Mouse (Mus musculus) embryonic facial prominence, embryonic 12.5 days (tissue): ENCODE results near the gene Dclk2. TPM values are rescaled to one million over a fixed set of nuclear protein-coding genes. Genes with fewer than 3 reads are reported as not detected.

Source experiments
- ATAC-seq: fragments of 200-750 bp; cut with Nextera tagmentation; 2 replicates; pipeline ENCODE4 v1.8.0; 2017; ENCODE audit not compliant: insufficient number of reproducible peaks, insufficient read depth, low FRiP score, low TSS enrichment
- H3K27ac ChIP-seq: fragments of 300-500 bp; sonication (generic); 2 replicates; pipeline ENCODE4 v1.5.1; 2016; ENCODE audit warnings: mild to moderate bottlenecking
- H3K27me3 ChIP-seq: fragments of 300-500 bp; sonication (generic); 2 replicates; pipeline ENCODE4 v1.6.1; 2016; ENCODE audit warnings: mild to moderate bottlenecking, moderate library complexity
- H3K36me3 ChIP-seq: fragments of 300-500 bp; sonication (generic); 2 replicates; pipeline ENCODE4 v1.6.1; 2016; ENCODE audit warnings: mild to moderate bottlenecking
- H3K4me1 ChIP-seq: fragments of 300-500 bp; sonication (generic); 2 replicates; pipeline ENCODE4 v1.6.1; 2016
- H3K4me2 ChIP-seq: fragments of 300-500 bp; sonication (generic); replicated peaks from 2 replicates; pipeline ENCODE4 v1.6.1; 2016; ENCODE audit warnings: mild to moderate bottlenecking, moderate library complexity
- H3K4me3 ChIP-seq: fragments of 300-500 bp; sonication (generic); 2 replicates; pipeline ENCODE4 v1.5.1; 2016; ENCODE audit warnings: mild to moderate bottlenecking
- H3K9ac ChIP-seq: fragments of 300-500 bp; sonication (generic); 2 replicates; pipeline ENCODE4 v1.6.1; 2016; ENCODE audit warnings: mild to moderate bottlenecking, moderate library complexity
- H3K9me3 ChIP-seq: fragments of 300-500 bp; sonication (generic); 2 replicates; pipeline ENCODE4 v1.6.1; 2016; ENCODE audit warnings: mild to moderate bottlenecking, moderate library complexity
- WGBS: fragments of 180-500 bp; shearing (Covaris S2); methylation state at CpG from one replicate; pipeline ENCODE4 v1.1.7; 2016; 5-methylcytosine and 5-hydroxymethylcytosine counted together
- polyA plus RNA-seq: library from polyadenylated mRNA; unstranded; fragments of >200 nt; fragmentation: Nextera tagmentation; extraction: Ambion mirVana; gene quantifications from 2 replicates; pipeline ENCODE4 v1.2.1, GENCODE M21; 2016

The Dclk2 gene
- polyA plus RNA-seq, 1 experiment from 2014 or later: 22.2 TPM

DNA sequence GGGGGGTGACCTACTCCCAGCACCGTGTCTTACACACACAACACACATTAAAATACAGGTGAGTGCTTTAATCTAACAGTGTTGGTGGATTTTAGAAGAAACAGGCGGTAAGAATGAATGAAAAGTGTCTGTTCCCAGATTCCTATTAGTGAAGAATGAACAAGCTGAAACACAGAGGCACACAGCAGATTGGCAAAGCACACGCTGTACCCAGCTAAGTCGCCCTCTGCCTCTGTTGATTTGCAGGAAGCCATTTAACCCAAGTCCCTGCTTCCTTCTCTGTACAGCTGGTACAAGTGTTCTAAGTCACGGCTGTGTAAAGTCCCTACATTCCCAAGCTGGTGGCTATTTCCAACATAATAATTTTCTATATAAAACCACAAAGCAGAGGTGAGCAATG lies 109.7 kb downstream of the Dclk2 start:
- no peaks in the 10 kb centered on the region for H3K27me3 ChIP-seq
- no peak overlapping the region for H3K27ac ChIP-seq
- WGBS: 86% methylated on average over 5 of the region's 5 CpGs
- H3K9me3 ChIP-seq: no peaks in the 10 kb centered on the region
- no peak overlapping the region for H3K9ac ChIP-seq
- ATAC-seq: no peak
- no peak overlapping the region for H3K4me2 ChIP-seq
- H3K4me1 ChIP-seq: peaks cover 10% of the 10 kb centered on the region
- no peak overlapping the region for H3K4me3 ChIP-seq
- no peaks in the 10 kb centered on the region for H3K36me3 ChIP-seq

DNA sequence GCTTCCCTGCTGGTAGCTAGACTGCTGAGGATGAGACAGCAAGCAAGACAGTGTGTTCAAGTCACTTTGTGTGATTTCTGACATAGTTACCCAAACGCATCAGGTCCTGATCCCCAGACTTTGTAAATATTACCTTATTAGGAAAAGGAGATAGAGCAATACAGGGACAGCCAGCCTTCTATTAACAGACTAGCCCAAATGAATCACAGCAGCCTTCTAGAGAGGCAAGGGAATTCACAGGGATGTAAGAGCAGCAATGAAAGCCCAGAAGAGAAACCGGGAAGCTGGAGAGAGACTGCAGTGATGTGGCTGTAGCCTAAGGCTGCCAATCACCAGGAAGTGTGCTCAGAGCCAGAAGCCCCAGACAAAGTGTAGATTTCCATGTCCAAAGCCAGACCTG lies 111.0 kb downstream of the Dclk2 start:
- no peak for ATAC-seq
- no peak overlapping the region for H3K4me3 ChIP-seq
- H3K36me3 ChIP-seq: peaks cover 3% of the 10 kb centered on the region; the same call in 1 of the 2 replicates
- H3K4me2 ChIP-seq: no peak overlapping the region
- H3K9me3 ChIP-seq: no peaks in the 10 kb centered on the region
- H3K27me3 ChIP-seq: no peaks in the 10 kb centered on the region
- H3K27ac ChIP-seq: peak overlapping the region; percentile 57; the same call in 1 of the 2 replicates
- no peak overlapping the region for H3K9ac ChIP-seq
- H3K4me1 ChIP-seq: peaks cover 10% of the 10 kb centered on the region
- 26% methylated on average over 2 of the region's 2 CpGs for WGBS

DNA sequence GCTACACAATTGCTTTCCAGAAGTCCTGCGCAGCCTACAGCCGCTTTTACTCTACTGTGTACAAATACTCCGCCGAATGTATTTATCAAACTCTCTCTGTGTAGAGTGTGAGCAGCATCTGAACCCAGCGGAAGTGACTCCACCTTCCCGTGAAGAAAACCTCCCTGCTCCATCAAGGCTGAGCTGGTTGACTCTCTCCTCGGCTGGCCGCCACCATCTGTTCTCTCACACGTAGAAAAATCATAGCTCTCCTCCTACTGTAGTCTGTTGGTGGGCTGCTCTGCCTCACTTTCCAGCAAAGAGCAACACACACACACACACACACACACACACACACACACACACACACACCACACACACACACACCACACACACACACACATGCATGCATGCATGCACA lies 111.5 kb downstream of the Dclk2 start:
- Histone ChIP-seq H3K4me1 (peaks cover 10% of the 10 kb centered on the region), H3K27me3 (no peaks in the 10 kb centered on the region), H3K9ac (no peak overlapping the region), H3K4me3 (no peak overlapping the region), H3K9me3 (no peaks in the 10 kb centered on the region), H3K4me2 (no peak overlapping the region), H3K36me3 (peaks cover 3% of the 10 kb centered on the region; the same call in 1 of the 2 replicates), H3K27ac (peak overlapping the region; percentile 57; the same call in 1 of the 2 replicates)
- ATAC-seq: no peak
- WGBS: 76% methylated on average over 9 of the region's 9 CpGs

DNA sequence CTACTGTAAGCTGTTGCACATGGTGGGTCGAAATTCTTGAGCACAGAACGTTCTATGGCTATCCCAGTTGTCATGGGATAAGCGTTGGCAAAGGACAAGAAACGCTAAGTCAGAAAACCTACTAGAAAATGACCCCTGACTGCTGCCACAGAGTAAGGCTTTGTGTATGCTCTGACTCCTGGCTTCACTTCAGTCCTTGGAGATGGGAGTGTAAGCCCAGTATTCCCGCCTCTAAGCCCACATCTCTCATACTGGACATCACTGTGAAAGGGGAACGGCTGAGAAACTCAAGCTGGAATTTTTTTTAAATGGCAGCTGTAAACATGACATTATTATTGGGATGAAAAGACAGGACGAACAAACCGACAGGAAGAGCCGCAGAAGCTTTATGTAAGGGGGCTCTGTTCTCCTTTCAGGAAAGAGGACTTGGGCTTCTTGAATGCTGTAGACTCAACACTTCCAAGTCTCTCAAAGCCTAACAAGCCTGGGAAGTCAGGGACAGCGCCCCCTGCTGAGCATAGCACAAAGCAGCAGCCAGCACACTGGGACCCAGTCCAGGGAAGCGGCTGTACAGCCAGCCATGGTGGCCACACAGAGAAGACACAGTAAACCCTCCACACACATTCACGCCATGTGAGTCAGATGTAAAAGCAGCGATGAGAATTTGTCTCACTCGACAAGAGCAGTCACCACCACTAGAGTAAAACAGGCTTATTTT lies 112.7 kb downstream of the Dclk2 start:
- H3K4me3 ChIP-seq: no peak overlapping the region
- H3K9me3 ChIP-seq: no peaks in the 10 kb centered on the region
- no peak overlapping the region for H3K9ac ChIP-seq
- WGBS: 80% methylated on average over 14 of the region's 14 CpGs
- peaks cover 10% of the 10 kb centered on the region for H3K4me1 ChIP-seq
- peaks cover 3% of the 10 kb centered on the region; the same call in 1 of the 2 replicates for H3K36me3 ChIP-seq
- H3K27me3 ChIP-seq: no peaks in the 10 kb centered on the region
- no peak for ATAC-seq
- no peak overlapping the region for H3K4me2 ChIP-seq
- no peak overlapping the region for H3K27ac ChIP-seq

DNA sequence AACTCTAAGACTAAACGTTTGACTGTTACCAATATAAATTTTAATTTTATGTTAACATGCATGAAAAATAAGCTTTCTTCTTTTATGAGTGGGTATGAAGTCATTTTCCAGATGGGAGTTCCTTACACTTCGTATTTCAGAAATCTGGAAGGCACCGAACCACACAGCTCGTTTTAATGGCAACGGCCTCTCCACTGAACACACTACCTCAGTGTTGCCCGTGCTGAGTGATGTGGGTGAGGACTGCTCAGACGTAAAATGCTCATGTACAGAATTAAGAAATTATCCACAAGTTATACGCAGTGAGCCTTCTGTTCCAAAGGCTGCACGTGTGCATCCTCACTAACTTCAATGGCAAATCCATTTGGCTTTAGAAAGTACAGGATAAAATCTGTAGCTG lies 113.8 kb downstream of the Dclk2 start:
- H3K27ac ChIP-seq: no peak overlapping the region
- H3K4me3 ChIP-seq: no peak overlapping the region
- H3K27me3 ChIP-seq: no peaks in the 10 kb centered on the region
- no peak overlapping the region for H3K9ac ChIP-seq
- H3K4me2 ChIP-seq: no peak overlapping the region
- H3K36me3 ChIP-seq: peaks cover 3% of the 10 kb centered on the region; the same call in 1 of the 2 replicates
- WGBS: 93% methylated on average over 9 of the region's 9 CpGs
- ATAC-seq: no peak
- peaks cover 10% of the 10 kb centered on the region for H3K4me1 ChIP-seq
- H3K9me3 ChIP-seq: no peaks in the 10 kb centered on the region

DNA sequence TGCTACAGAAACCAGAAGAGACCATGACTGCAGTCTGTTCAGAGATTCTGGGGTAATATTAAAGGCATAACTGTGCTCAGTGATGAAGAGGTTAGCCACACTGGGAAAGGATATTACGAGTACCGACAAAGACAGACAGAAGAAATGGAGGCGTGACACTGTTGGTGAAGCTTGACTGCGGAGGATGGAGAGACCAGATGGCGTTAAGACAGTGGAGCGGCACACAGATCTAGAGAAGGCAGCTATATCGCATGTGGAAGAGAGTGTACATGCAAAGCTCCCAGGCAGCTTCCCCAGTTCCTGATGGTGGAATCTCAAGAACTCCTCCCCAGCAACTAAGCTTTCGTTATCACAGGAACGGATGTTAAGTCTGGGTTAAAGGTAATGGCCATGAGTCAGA lies 116.4 kb downstream of the Dclk2 start:
- WGBS: 90% methylated on average over 9 of the region's 9 CpGs
- no peak for ATAC-seq
- Histone ChIP-seq H3K27me3 (no peaks in the 10 kb centered on the region), H3K9ac (no peak overlapping the region), H3K4me3 (no peak overlapping the region), H3K27ac (no peak overlapping the region), H3K4me1 (peaks cover 6% of the 10 kb centered on the region), H3K36me3 (peaks cover 3% of the 10 kb centered on the region; the same call in 1 of the 2 replicates), H3K9me3 (no peaks in the 10 kb centered on the region), H3K4me2 (no peak overlapping the region)

DNA sequence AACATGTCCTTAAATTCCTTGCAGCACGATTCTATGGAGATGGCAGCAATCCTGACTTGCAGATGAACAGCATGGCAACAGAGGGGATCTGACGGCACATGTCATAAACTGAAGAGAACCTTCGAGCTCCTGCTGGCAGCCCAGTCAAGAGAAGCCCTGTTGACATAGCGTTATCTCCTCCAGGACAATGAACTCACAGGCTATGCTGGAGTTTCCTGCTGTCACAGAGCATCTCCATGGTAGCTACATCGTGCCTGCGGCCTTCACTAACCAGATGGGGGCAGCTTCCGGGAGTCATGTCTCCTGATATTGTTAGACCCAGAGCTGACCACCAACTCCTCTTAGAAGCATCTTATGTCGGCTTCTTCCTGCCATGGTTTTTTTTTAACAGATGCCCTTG lies 117.8 kb downstream of the Dclk2 start:
- Histone ChIP-seq H3K4me1 (0 out of 2 replicates have a peak, but pooled peaks cover 3% of the 10 kb centered on the region), H3K36me3 (peaks cover 7% of the 10 kb centered on the region; the same call in 1 of the 2 replicates), H3K9me3 (no peaks in the 10 kb centered on the region), H3K27ac (no peak overlapping the region), H3K9ac (no peak overlapping the region), H3K4me2 (no peak overlapping the region), H3K27me3 (no peaks in the 10 kb centered on the region), H3K4me3 (no peak overlapping the region)
- no peak for ATAC-seq
- 70% methylated on average over 8 of the region's 8 CpGs for WGBS

DNA sequence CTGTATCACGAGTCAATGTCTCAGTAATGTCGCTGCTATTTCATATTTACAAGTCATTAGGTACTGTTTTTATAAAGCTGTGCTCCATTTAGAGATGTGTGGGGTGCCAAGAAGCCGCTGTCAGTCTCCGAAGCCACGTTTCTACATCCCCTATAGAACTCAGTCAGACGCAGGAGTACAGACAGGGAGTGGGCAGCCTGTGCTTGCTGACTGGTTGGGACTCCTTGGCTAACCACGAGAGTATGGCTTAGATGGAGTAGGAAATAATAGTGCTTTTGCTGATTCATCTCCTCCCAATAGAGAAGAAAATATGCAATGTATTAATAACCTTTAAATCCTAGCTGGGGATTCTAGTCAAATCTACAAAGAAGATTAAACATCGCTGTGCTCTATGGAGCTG lies 119.8 kb downstream of the Dclk2 start:
- H3K36me3 ChIP-seq: peaks cover 8% of the 10 kb centered on the region; the same call in 1 of the 2 replicates
- no peak overlapping the region for H3K27ac ChIP-seq
- no peaks in the 10 kb centered on the region for H3K27me3 ChIP-seq
- 86% methylated on average over 8 of the region's 8 CpGs for WGBS
- H3K9ac ChIP-seq: no peak overlapping the region
- no peaks in the 10 kb centered on the region for H3K9me3 ChIP-seq
- H3K4me3 ChIP-seq: no peak overlapping the region
- H3K4me1 ChIP-seq: 0 out of 2 replicates have a peak, but pooled peaks cover 6% of the 10 kb centered on the region
- no peak for ATAC-seq
- no peak overlapping the region for H3K4me2 ChIP-seq

DNA sequence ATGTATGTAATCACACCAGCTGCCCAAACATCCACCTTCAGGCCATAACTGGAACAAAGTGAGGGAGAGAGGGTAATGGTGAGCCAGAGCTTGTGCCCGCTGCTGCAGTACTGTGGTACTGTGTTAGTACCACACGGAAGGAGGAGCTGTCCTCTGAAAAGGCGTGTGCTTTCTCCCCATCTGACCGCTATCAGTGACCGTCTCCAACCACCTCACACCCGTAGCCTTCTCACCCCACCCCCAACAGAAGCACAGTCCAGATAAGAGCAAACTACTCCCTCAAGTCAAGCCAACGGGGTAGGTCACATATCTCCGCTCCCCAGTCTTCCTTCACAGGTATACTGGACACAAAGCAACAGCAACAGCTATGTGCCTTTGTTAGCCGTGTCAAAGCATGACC lies 121.6 kb downstream of the Dclk2 start:
- Histone ChIP-seq H3K4me2 (no peak overlapping the region), H3K9me3 (no peaks in the 10 kb centered on the region), H3K27ac (no peak overlapping the region), H3K36me3 (0 out of 2 replicates have a peak, but pooled peaks cover 5% of the 10 kb centered on the region), H3K4me3 (no peak overlapping the region), H3K9ac (no peak overlapping the region), H3K4me1 (0 out of 2 replicates have a peak, but pooled peaks cover 6% of the 10 kb centered on the region), H3K27me3 (no peaks in the 10 kb centered on the region)
- WGBS: 95% methylated on average over 9 of the region's 9 CpGs
- ATAC-seq: no peak

DNA sequence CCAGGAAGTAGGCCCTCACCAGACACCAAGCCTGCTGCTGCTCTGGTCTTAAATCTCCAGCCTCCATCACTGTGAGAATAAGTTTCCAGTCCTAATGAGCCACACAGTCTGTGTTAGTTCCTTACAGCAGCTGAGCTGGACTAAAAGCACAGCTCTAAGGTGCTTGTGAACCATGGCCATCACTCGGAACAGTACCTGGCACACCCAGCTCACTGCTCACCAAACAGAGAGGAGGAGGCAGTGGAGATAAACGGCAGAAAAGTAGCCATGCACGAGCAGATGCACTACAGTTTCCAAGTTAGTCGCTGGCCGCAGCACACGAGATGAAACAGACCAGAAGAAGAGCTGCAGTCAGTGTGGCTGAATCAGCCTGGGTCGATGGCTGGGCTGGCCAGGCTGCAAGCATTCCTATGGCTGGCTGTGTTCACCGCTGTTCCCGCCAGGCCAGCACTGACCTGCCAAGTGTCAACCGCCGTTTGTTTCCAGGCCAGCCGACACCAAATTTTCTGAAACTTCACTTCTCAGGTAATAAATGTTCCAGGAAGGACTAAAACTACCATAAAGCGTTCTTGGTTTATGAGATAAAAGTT lies 122.7 kb downstream of the Dclk2 start:
- Histone ChIP-seq H3K9me3 (no peaks in the 10 kb centered on the region), H3K4me1 (0 out of 2 replicates have a peak, but pooled peaks cover 6% of the 10 kb centered on the region), H3K27ac (no peak overlapping the region), H3K4me3 (no peak overlapping the region), H3K27me3 (no peaks in the 10 kb centered on the region), H3K9ac (no peak overlapping the region), H3K36me3 (0 out of 2 replicates have a peak, but pooled peaks cover 5% of the 10 kb centered on the region), H3K4me2 (no peak overlapping the region)
- no peak for ATAC-seq
- 86% methylated on average over 13 of the region's 13 CpGs for WGBS

DNA sequence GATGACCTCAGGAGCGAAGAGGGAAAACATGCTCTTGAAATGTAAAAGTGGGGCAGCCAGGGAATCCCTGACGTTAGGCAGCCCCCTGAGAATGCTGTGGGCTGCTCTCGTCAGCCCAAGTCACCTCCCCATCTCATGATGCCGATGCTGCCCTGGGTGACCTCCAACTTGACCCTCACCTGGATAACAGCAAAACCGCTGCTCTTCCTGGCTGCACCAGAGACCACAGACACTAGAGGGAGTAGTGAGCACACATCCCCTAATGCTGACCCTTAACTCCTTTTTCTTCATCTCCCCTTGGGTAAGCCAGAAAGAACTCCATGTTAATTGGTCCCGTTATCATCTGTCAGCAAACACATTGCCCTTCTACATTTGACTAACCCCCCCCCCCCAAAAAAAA lies 123.9 kb downstream of the Dclk2 start:
- Histone ChIP-seq H3K4me1 (0 out of 2 replicates have a peak, but pooled peaks cover 6% of the 10 kb centered on the region), H3K9ac (no peak overlapping the region), H3K4me2 (no peak overlapping the region), H3K9me3 (no peaks in the 10 kb centered on the region), H3K36me3 (peaks cover 10% of the 10 kb centered on the region; the same call in 1 of the 2 replicates), H3K27me3 (no peaks in the 10 kb centered on the region), H3K4me3 (no peak overlapping the region), H3K27ac (no peak overlapping the region)
- ATAC-seq: no peak
- WGBS: 31% methylated on average over 6 of the region's 6 CpGs

DNA sequence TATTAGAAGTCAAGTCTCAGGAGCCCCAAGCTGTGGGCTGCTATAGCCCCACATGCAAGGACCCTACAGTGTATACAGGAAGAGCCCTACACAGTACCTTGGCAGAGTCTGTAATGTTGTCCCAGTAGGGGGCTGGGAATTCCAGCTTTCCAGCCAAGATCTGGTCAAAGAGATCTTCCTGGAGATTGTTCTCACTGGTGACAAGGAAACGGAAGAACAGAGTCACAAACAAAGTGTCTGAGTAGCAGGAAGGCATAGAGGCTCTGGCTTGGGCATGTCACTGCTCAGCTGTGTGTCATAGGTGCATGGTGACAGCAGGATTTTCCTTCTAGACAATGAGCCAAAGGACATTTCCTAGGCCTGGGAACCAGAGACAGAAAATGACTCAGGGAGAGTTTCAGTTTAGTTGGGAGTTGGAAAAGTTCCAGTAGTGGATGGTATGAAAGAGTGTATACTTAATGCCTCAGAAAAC lies 126.9 kb downstream of the Dclk2 start:
- 0 out of 2 replicates have a peak, but pooled peaks cover 6% of the 10 kb centered on the region for H3K4me1 ChIP-seq
- no peak overlapping the region for H3K9ac ChIP-seq
- no peak overlapping the region for H3K4me3 ChIP-seq
- 0 out of 2 replicates have a peak, but pooled peaks have one; percentile 59 for ATAC-seq
- no peak overlapping the region for H3K27ac ChIP-seq
- H3K27me3 ChIP-seq: no peaks in the 10 kb centered on the region
- H3K9me3 ChIP-seq: no peaks in the 10 kb centered on the region
- WGBS: 64% methylated on average over 1 of the region's 1 CpGs
- peaks cover 12% of the 10 kb centered on the region; the same call in 1 of the 2 replicates for H3K36me3 ChIP-seq
- H3K4me2 ChIP-seq: no peak overlapping the region
